In the genomic region with DNA sequence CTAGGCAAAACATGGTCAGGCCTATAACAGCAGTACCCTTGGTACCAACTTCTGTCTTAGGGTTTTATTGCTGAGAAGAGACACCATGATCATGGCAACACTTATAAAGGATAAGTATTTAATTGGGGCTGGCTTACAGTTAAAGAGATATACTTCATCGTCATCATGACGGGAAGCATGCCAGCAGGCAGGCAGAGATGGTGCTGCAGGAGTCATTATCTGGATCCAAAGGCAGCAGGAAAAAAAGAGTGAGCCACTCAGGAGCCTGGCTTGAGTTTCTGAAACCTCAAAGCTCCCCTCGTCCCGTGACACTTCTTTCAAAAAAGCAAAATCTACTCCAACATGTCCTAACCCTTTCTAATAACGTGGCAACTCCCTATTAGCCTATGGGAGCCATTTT, we compare ENCODE assay signal across 24 mouse cellular contexts. TPM values are rescaled to one million over a fixed set of nuclear protein-coding genes. Genes with fewer than 3 reads are reported as not detected.
DNase-seq lines count a peak whose midpoint lies in the region; ATAC-seq and TF ChIP-seq lines count a peak whose summit lies in the region.
"Had no signal": no experiment of that assay in that cellular context is flagged by ENCODE, and none has a peak within 500 bp of the region (broad histone marks: within the 10 kb centered on the region; RNA-seq: fewer than 3 reads in every experiment).

No protein-coding gene starts in this region.

- H3K4me1 ChIP-seq in forebrain, postnatal 0 days (ENCODE audit: insufficient read depth): no peaks in the 10 kb centered on the region
- H3K4me1 ChIP-seq: forebrain, embryonic 12.5 days had no signal

- 0 out of 2 replicates have a peak, but pooled peaks cover 5% of the 10 kb centered on the region for H3K36me3 ChIP-seq in forebrain, postnatal 0 days (ENCODE audit: insufficient read depth)

- no peak overlapping the region for H3K4me2 ChIP-seq in forebrain, postnatal 0 days (ENCODE audit: low read depth)
- H3K4me2 ChIP-seq: forebrain, embryonic 12.5 days; heart, embryonic 11.5 days; heart, embryonic 15.5 days; hindbrain, embryonic 14.5 days had no signal

- no peaks in the 10 kb centered on the region for H3K27me3 ChIP-seq in forebrain, postnatal 0 days (ENCODE audit: insufficient read depth, low read length)
- H3K27me3 ChIP-seq: forebrain, embryonic 12.5 days; heart, embryonic 15.5 days; Patski had no signal

- WGBS in forebrain, postnatal 0 days: 74% methylated on average over 5 of the region's 5 CpGs

- no peak overlapping the region for H3K4me3 ChIP-seq in forebrain, postnatal 0 days (ENCODE audit: low read depth, low read length)
- H3K4me3 ChIP-seq: forebrain, embryonic 12.5 days; gastrocnemius, adult 2 months; heart, embryonic 15.5 days had no signal

- no peak overlapping the region for H3K27ac ChIP-seq in forebrain, postnatal 0 days (ENCODE audit: low read depth, low read length)
- H3K27ac ChIP-seq: forebrain, embryonic 12.5 days; gastrocnemius, adult 2 months; heart, embryonic 15.5 days; hindbrain, embryonic 14.5 days; hindbrain, postnatal 0 days had no signal

- peak; percentile 17 for DNase-seq in spleen, adult 12 weeks (ENCODE audit: low spot score)
- no peak for DNase-seq in spleen, postnatal 4 days (ENCODE audit: low spot score in 2 of 2)
- no peak for DNase-seq in forebrain, postnatal 0 days
- DNase-seq in yolk sac, embryonic 10.5 days (ENCODE audit: low spot score): no peak
- DNase-seq: adrenal gland, postnatal 10 days; adrenal gland, postnatal 36 days; cerebellum, adult 18-20 months; cerebellum, adult 9-10 months; cerebellum, postnatal 14 days; gastrocnemius, adult 2 months; gastrocnemius, postnatal 14 days; heart, adult 11 months; heart, postnatal 10 days; heart, postnatal 4 days had no signal

- no peak for TF ChIP-seq CTCF in forebrain, postnatal 0 days (IDR thresholded peaks at IDR 0.05; ENCODE audit: low read depth)

- H3K9ac ChIP-seq in forebrain, postnatal 0 days: no peak overlapping the region
- H3K9ac ChIP-seq: forebrain, embryonic 12.5 days; heart, embryonic 15.5 days; hindbrain, embryonic 14.5 days had no signal

- no peaks in the 10 kb centered on the region for H3K9me3 ChIP-seq in forebrain, postnatal 0 days (ENCODE audit: low read length)
- H3K9me3 ChIP-seq: forebrain, embryonic 12.5 days; heart, embryonic 15.5 days had no signal

- peak; percentile 82 for ATAC-seq in erythroblast, adult 5-6 weeks (replicated peaks; ENCODE audit: low FRiP score, poor library complexity, severe bottlenecking)
- peak; percentile 74 for ATAC-seq in megakaryocyte-erythroid progenitor cell, adult 5-6 weeks (replicated peaks; ENCODE audit: low FRiP score, low TSS enrichment, poor library complexity, severe bottlenecking)
- no peak for ATAC-seq in forebrain, postnatal 0 days
- ATAC-seq: CD4-positive, CD25-positive, alpha-beta regulatory T cell, adult 4 months; forebrain, embryonic 16.5 days; hindbrain, postnatal 0 days; Patski had no signal

RNA-seq across cellular contexts. Expression of a gene that starts 16.8 kb away (rescaled TPM):
- 36.6 and 115 TPM in 2 replicates for total RNA-seq in erythroblast, adult 5-6 weeks (2015; ENCODE audit: low replicate concordance)
- 83.3 and 101 TPM in 2 replicates for total RNA-seq in erythroblast, adult 5-6 weeks (2017; ENCODE audit: low replicate concordance)
- 38.8 and 59.3 TPM in 2 replicates for total RNA-seq in megakaryocyte-erythroid progenitor cell, adult 5-6 weeks (2014; fragmentation: Nextera tagmentation)
- total RNA-seq in megakaryocyte-erythroid progenitor cell, adult 5-6 weeks (2017): 61.5 and 65.1 TPM in 2 replicates
- total RNA-seq in forebrain, postnatal 0 days (2014; rRNA removed): 68.2 and 70.9 TPM in 2 replicates
- 32.3 and 40.3 TPM in 2 replicates for polyA plus RNA-seq in forebrain, postnatal 0 days (2015; fragmentation: Nextera tagmentation; extraction: Ambion mirVana)

RNA-seq across cellular contexts. Expression of a gene that starts 29.5 kb away (rescaled TPM):
- total RNA-seq in erythroblast, adult 5-6 weeks (2015; ENCODE audit: low replicate concordance): 4.2 and 6.5 TPM in 2 replicates
- 2.2 and 4.9 TPM in 2 replicates for total RNA-seq in erythroblast, adult 5-6 weeks (2017; ENCODE audit: low replicate concordance)
- total RNA-seq in megakaryocyte-erythroid progenitor cell, adult 5-6 weeks (2014; fragmentation: Nextera tagmentation): 15.2 and 16.4 TPM in 2 replicates
- 23.4 and 29.7 TPM in 2 replicates for total RNA-seq in megakaryocyte-erythroid progenitor cell, adult 5-6 weeks (2017)
- total RNA-seq in forebrain, postnatal 0 days (2014; rRNA removed): 37.6 and 40.5 TPM in 2 replicates
- 35.2 and 39.6 TPM in 2 replicates for polyA plus RNA-seq in forebrain, postnatal 0 days (2015; fragmentation: Nextera tagmentation; extraction: Ambion mirVana)

RNA-seq across cellular contexts. Expression of a gene that starts 34.9 kb away (rescaled TPM):
- not detected in 2 replicates for total RNA-seq in erythroblast, adult 5-6 weeks (2015; ENCODE audit: low replicate concordance)
- total RNA-seq in erythroblast, adult 5-6 weeks (2017; ENCODE audit: low replicate concordance): 1.8 TPM in 1 of 2 replicates, not detected in the other
- total RNA-seq in megakaryocyte-erythroid progenitor cell, adult 5-6 weeks (2014; fragmentation: Nextera tagmentation): 2.6 and 3.2 TPM in 2 replicates
- 1.5 TPM in 1 of 2 replicates, not detected in the other for total RNA-seq in megakaryocyte-erythroid progenitor cell, adult 5-6 weeks (2017)
- total RNA-seq in forebrain, postnatal 0 days (2014; rRNA removed): 29.2 and 39.3 TPM in 2 replicates
- polyA plus RNA-seq in forebrain, postnatal 0 days (2015; fragmentation: Nextera tagmentation; extraction: Ambion mirVana): 35.4 and 39.9 TPM in 2 replicates

RNA-seq across cellular contexts. Expression of a gene that starts 53.8 kb away (rescaled TPM):
- 2.1 and 4.0 TPM in 2 replicates for total RNA-seq in erythroblast, adult 5-6 weeks (2015; ENCODE audit: low replicate concordance)
- 1.5 and 1.7 TPM in 2 replicates for total RNA-seq in erythroblast, adult 5-6 weeks (2017; ENCODE audit: low replicate concordance)
- 33.2 and 34.7 TPM in 2 replicates for total RNA-seq in megakaryocyte-erythroid progenitor cell, adult 5-6 weeks (2014; fragmentation: Nextera tagmentation)
- 25.8 and 26.8 TPM in 2 replicates for total RNA-seq in megakaryocyte-erythroid progenitor cell, adult 5-6 weeks (2017)
- 353 and 511 TPM in 2 replicates for total RNA-seq in forebrain, postnatal 0 days (2014; rRNA removed)
- 206 and 283 TPM in 2 replicates for polyA plus RNA-seq in forebrain, postnatal 0 days (2015; fragmentation: Nextera tagmentation; extraction: Ambion mirVana)

RNA-seq across cellular contexts. Expression of a gene that starts 56.7 kb away (rescaled TPM):
- total RNA-seq in erythroblast, adult 5-6 weeks (2015; ENCODE audit: low replicate concordance): 2.9 and 5.9 TPM in 2 replicates
- 1.4 and 3.1 TPM in 2 replicates for total RNA-seq in erythroblast, adult 5-6 weeks (2017; ENCODE audit: low replicate concordance)
- 15.7 and 19.3 TPM in 2 replicates for total RNA-seq in megakaryocyte-erythroid progenitor cell, adult 5-6 weeks (2014; fragmentation: Nextera tagmentation)
- total RNA-seq in megakaryocyte-erythroid progenitor cell, adult 5-6 weeks (2017): 15.8 and 26.9 TPM in 2 replicates
- 81.2 and 104 TPM in 2 replicates for total RNA-seq in forebrain, postnatal 0 days (2014; rRNA removed)
- 23.0 and 34.3 TPM in 2 replicates for polyA plus RNA-seq in forebrain, postnatal 0 days (2015; fragmentation: Nextera tagmentation; extraction: Ambion mirVana)
